Mouse (Mus musculus): Measurements from ENCODE around the gene Zfp991.
"Not testable (repeated sequence)": the region's sequence is repeated elsewhere in the genome, so short reads cannot be mapped to it uniquely, and the experiment has no call there.

- not testable (repeated sequence) for TF ChIP-seq CHD2 (IDR thresholded peaks at IDR 0.05; ENCODE audit: low read depth, low read length); MAFK (IDR thresholded peaks at IDR 0.05; ENCODE audit: insufficient read depth, low read depth, low read length); ZNF384 (IDR thresholded peaks at IDR 0.05; ENCODE audit: low read depth, low read length); HCFC1 (IDR thresholded peaks at IDR 0.05; ENCODE audit: borderline replicate concordance, insufficient read depth, low read length)
Measured at GRCm38 (mm10) chr4:147186824-147187223, 55.0 kb downstream of the Zfp991 start.

All from ES-E14 (cell line).